Mouse (Mus musculus) testis, postnatal 14 days (tissue): ENCODE results near the gene Gm5640.
"Not testable (repeated sequence)": the region's sequence is repeated elsewhere in the genome, so short reads cannot be mapped to it uniquely, and the experiment has no call there.

Experiments used
- DNase-seq: peaks from one replicate; pipeline ENCODE4 v3.0.0; 2021; ENCODE audit warnings: low spot score

The Gm5640 gene

GRCm38 (mm10) chrX:74645466-74646323 lies at the start of gene Gm5640:
Gene Gm5640 (minus strand): TSS chrX:74645635.
- peak; percentile 2 for DNase-seq

GRCm38 (mm10) chrX:74646393-74646792 lies 958 bp upstream of the Gm5640 start:
- not testable (repeated sequence) for DNase-seq

GRCm38 (mm10) chrX:74592379-74592778 lies 53.1 kb downstream of the Gm5640 start, which contains the start of gene Olfr1325:
Gene Olfr1325 (plus strand): TSS chrX:74592679.
- DNase-seq, result no peak
